ENCODE assay signal across 9 mouse cellular contexts in the genomic region with DNA sequence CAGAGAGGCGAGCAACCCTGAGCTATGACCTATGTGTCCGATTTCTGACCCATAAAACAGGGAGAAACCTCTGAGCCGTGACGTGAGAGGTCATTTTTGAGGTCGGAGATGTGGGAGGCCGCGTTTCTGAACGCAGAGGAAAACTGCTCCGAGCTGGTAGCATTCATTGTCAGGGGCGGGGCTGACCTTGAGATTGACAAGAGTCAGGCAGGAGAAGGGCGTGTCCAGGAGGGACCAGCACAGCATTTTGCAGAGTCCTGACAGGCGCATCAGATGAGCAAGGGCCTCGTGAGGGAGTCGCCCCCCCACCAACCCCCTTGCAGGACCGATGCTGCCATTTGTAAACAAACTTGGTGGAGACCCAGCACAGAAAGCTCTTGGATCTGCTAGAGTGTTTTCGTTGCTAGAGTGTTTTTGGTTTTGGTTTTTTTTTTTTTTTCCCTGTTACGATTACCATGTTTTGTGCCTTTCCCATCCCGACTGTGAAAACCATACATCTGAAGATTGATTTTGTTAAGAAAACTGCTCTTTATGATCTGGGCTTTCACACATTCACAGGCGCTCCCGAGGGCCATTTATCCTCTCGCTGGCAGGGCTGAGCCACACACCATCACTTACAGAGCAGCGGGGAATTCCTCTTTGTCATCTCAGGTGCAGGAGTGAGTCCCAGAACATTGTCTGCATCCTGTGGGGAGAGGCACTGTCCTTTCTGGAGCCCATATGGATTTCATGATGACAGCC.
A peak's percentile ranks its signal among the peaks of the same experiment; 100 is the strongest.
DNase-seq lines count a peak whose midpoint lies in the region; ATAC-seq lines count a peak whose summit lies in the region.
"Had no signal": no experiment of that assay in that cellular context is flagged by ENCODE, and none has a peak within 500 bp of the region (broad histone marks: within the 10 kb centered on the region; RNA-seq: fewer than 3 reads in every experiment).

No protein-coding gene starts in this region.

- H3K4me2 ChIP-seq in heart, embryonic 15.5 days = peak overlapping the region; percentile 35
- peak overlapping the region; percentile 33 for H3K4me2 ChIP-seq in forebrain, embryonic 13.5 days
- H3K4me2 ChIP-seq in limb, embryonic 15.5 days = peak overlapping the region; percentile 17; the same call in 1 of the 2 replicates

- no peak overlapping the region for H3K4me3 ChIP-seq in heart, embryonic 15.5 days
- H3K4me3 ChIP-seq in forebrain, embryonic 13.5 days = no peak overlapping the region
- no peak overlapping the region for H3K4me3 ChIP-seq in limb, embryonic 15.5 days

- H3K4me1 ChIP-seq in heart, embryonic 15.5 days (replicated peaks) = no peaks in the 10 kb centered on the region; the same call in 1 of the 2 replicates
- H3K4me1 ChIP-seq in forebrain, embryonic 13.5 days = peaks cover 17% of the 10 kb centered on the region
- H3K4me1 ChIP-seq in limb, embryonic 15.5 days = peaks cover 6% of the 10 kb centered on the region

- DNase-seq in heart, postnatal 14 days = no peak
- DNase-seq in R1 (ENCODE audit: low read depth, low spot score) = peak; percentile 84
- DNase-seq in yolk sac, embryonic 10.5 days (ENCODE audit: low spot score) = peak; percentile 10
- DNase-seq in frontal cortex, postnatal 25 days (ENCODE audit: low spot score in 2 of 2) = no peak

- H3K27me3 ChIP-seq in heart, embryonic 15.5 days = peaks cover 7% of the 10 kb centered on the region; the same call in 1 of the 2 replicates
- no peaks in the 10 kb centered on the region for H3K27me3 ChIP-seq in forebrain, embryonic 13.5 days
- H3K27me3 ChIP-seq in limb, embryonic 15.5 days = no peaks in the 10 kb centered on the region

- intact Hi-C loops in heart, postnatal 14 days (cut with DNase I) = no loop called here

- no peaks in the 10 kb centered on the region for H3K36me3 ChIP-seq in heart, embryonic 15.5 days
- no peaks in the 10 kb centered on the region for H3K36me3 ChIP-seq in forebrain, embryonic 13.5 days (ENCODE audit: poor library complexity, severe bottlenecking)
- H3K36me3 ChIP-seq in limb, embryonic 15.5 days = no peaks in the 10 kb centered on the region
- H3K36me3 ChIP-seq: G1E had no signal

- no peaks in the 10 kb centered on the region for H3K9me3 ChIP-seq in heart, embryonic 15.5 days (replicated peaks)
- 0 out of 2 replicates have a peak, but pooled peaks cover 3% of the 10 kb centered on the region for H3K9me3 ChIP-seq in forebrain, embryonic 13.5 days (replicated peaks)
- H3K9me3 ChIP-seq in limb, embryonic 15.5 days = no peaks in the 10 kb centered on the region

- no peak overlapping the region for H3K27ac ChIP-seq in heart, embryonic 15.5 days
- no peak overlapping the region for H3K27ac ChIP-seq in forebrain, embryonic 13.5 days
- no peak overlapping the region for H3K27ac ChIP-seq in limb, embryonic 15.5 days

- H3K9ac ChIP-seq in heart, embryonic 15.5 days = no peak overlapping the region
- H3K9ac ChIP-seq in forebrain, embryonic 13.5 days = no peak overlapping the region
- no peak overlapping the region for H3K9ac ChIP-seq in limb, embryonic 15.5 days

- ATAC-seq in heart, embryonic 15.5 days (replicated peaks; ENCODE audit: insufficient number of reproducible peaks, insufficient read depth, low FRiP score, low read depth) = no peak
- ATAC-seq in forebrain, embryonic 13.5 days = no peak
- ATAC-seq in limb, embryonic 15.5 days (ENCODE audit: insufficient number of reproducible peaks, low FRiP score, low TSS enrichment, low read depth) = no peak
- ATAC-seq in activated CD4-positive, CD25-positive, alpha-beta regulatory T cell, adult 4 months = no peak

- WGBS in heart, embryonic 15.5 days = 10% methylated on average over 22 of the region's 22 CpGs
- 17% methylated on average over 22 of the region's 22 CpGs for WGBS in forebrain, embryonic 13.5 days
- WGBS in limb, embryonic 15.5 days = 7% methylated on average over 22 of the region's 22 CpGs

Comparison
In these comparisons a context has a peak if more than half of its experiments do, and no peak if none do; other contexts are left out.
1. DNase-seq: peak in R1 (single experiment) and yolk sac, embryonic 10.5 days (single experiment); none in heart, postnatal 14 days (0 of 2) and frontal cortex, postnatal 25 days (0 of 2).
2. Peak in every context shown above with its lines, with median percentiles within 50 percentile points of each other: H3K4me2 ChIP-seq.